Mouse (Mus musculus) MEL (cell line): ENCODE measurements around the gene Cobl. TPM values are rescaled to one million over a fixed set of nuclear protein-coding genes. Genes with fewer than 3 reads are reported as not detected.

Experiments
- DNase-seq: peaks from one replicate; pipeline ENCODE4 v3.0.0; 2011; ENCODE audit warnings: low read depth, low spot score
- H3K27ac ChIP-seq: 2 replicates; pipeline ENCODE4 v1.5.1; 2012; ENCODE audit warnings: low read depth, mild to moderate bottlenecking, control low read depth, low read length, moderate library complexity; ENCODE audit not compliant: control insufficient read depth
- H3K27me3 ChIP-seq, 2 experiments: fragments of 150-350 bp in 1 of 2; sonication (generic) in 1 of 2; 2 replicates each; pipeline ENCODE4 v1.6.1; 2012; ENCODE audit warnings: low read length in 2 of 2, mild to moderate bottlenecking in 2 of 2, improper control_type of control experiment in 1 of 2, moderate library complexity in 1 of 2; ENCODE audit not compliant: insufficient read depth in 2 of 2, control insufficient read depth in 1 of 2
- H3K36me3 ChIP-seq, 2 experiments: 2 replicates each; pipeline ENCODE4 v1.6.1; 2012 to 2014; ENCODE audit warnings: low read length in 2 of 2, improper control_type of control experiment in 1 of 2, inconsistent platforms in 1 of 2, mild to moderate bottlenecking in 1 of 2; ENCODE audit not compliant: insufficient read depth in 2 of 2, control insufficient read depth in 1 of 2
- H3K4me1 ChIP-seq, 2 experiments: fragments of 150-350 bp in 1 of 2; sonication (generic) in 1 of 2; 2 replicates each; pipeline ENCODE4 v1.6.1; 2012; ENCODE audit warnings: low read length in 2 of 2, improper control_type of control experiment in 1 of 2, mild to moderate bottlenecking in 1 of 2; ENCODE audit not compliant: insufficient read depth in 2 of 2, control insufficient read depth in 1 of 2
- H3K4me3 ChIP-seq, 2 experiments: fragments of 150-350 bp in 1 of 2; sonication (generic) in 1 of 2; 2 replicates each; pipeline ENCODE4 v1.5.1; 2012; ENCODE audit warnings: low read depth in 2 of 2, low read length in 2 of 2, mild to moderate bottlenecking in 2 of 2, moderate library complexity in 2 of 2, control low read depth in 1 of 2, improper control_type of control experiment in 1 of 2; ENCODE audit not compliant: control insufficient read depth in 1 of 2, insufficient read depth in 1 of 2
- H3K79me2 ChIP-seq: 2 replicates; pipeline ENCODE4 v1.6.1; 2012; ENCODE audit warnings: mild to moderate bottlenecking, low read length, moderate library complexity; ENCODE audit not compliant: control insufficient read depth, poor library complexity, insufficient read depth
- H3K9ac ChIP-seq: 2 replicates; pipeline ENCODE4 v1.6.1; 2012; ENCODE audit warnings: low read depth, mild to moderate bottlenecking, control low read depth, low read length, moderate library complexity; ENCODE audit not compliant: control insufficient read depth, poor library complexity, severe bottlenecking
- H3K9me3 ChIP-seq: fragments of 150-350 bp; sonication (generic); replicated peaks from 2 replicates; pipeline ENCODE4 v1.6.1; 2012; ENCODE audit warnings: mild to moderate bottlenecking, low read length, improper control_type of control experiment, moderate library complexity; ENCODE audit not compliant: insufficient read depth
- BHLHE40 ChIP-seq: IDR thresholded peaks from 2 replicates; pipeline ENCODE4 v1.6.1; 2012; ENCODE audit warnings: low read depth, mild to moderate bottlenecking, inconsistent platforms, low read length, improper control_type of control experiment, borderline replicate concordance
- CHD1 ChIP-seq: IDR thresholded peaks from 2 replicates; pipeline ENCODE4 v1.6.1; 2012; ENCODE audit warnings: low read depth, mild to moderate bottlenecking, inconsistent platforms, low read length, improper control_type of control experiment
- CHD2 ChIP-seq: IDR thresholded peaks from 2 replicates; pipeline ENCODE4 v1.6.1; 2011; ENCODE audit warnings: low read length, improper control_type of control experiment
- ELF1 ChIP-seq: IDR thresholded peaks from 2 replicates; pipeline ENCODE4 v1.6.1; 2014; ENCODE audit warnings: low read depth, mild to moderate bottlenecking, inconsistent platforms, low read length, improper control_type of control experiment, moderate library complexity
- EP300 ChIP-seq, 2 experiments: IDR thresholded peaks; 2 replicates each; pipeline ENCODE4 v1.6.1; 2011; ENCODE audit warnings: improper control_type of control experiment in 2 of 2, low read length in 2 of 2, low read depth in 1 of 2, mild to moderate bottlenecking in 1 of 2
- ETS1 ChIP-seq: IDR thresholded peaks from 2 replicates; pipeline ENCODE4 v1.6.1; 2012; ENCODE audit warnings: low read depth, mild to moderate bottlenecking, inconsistent platforms, low read length, improper control_type of control experiment, moderate library complexity
- GABPA ChIP-seq: IDR thresholded peaks from 2 replicates; pipeline ENCODE4 v1.6.1; 2012; ENCODE audit warnings: low read depth, mild to moderate bottlenecking, inconsistent platforms, low read length, improper control_type of control experiment, moderate library complexity
- MAFK ChIP-seq: IDR thresholded peaks from 2 replicates; pipeline ENCODE4 v1.6.1; 2011; ENCODE audit warnings: low read depth, mild to moderate bottlenecking, low read length, improper control_type of control experiment, borderline replicate concordance
- MAX ChIP-seq: IDR thresholded peaks from 2 replicates; pipeline ENCODE4 v1.6.1; 2011; ENCODE audit warnings: low read length, improper control_type of control experiment
- MAZ ChIP-seq: IDR thresholded peaks from 2 replicates; pipeline ENCODE4 v1.6.1; 2012; ENCODE audit warnings: low read depth, mild to moderate bottlenecking, inconsistent platforms, low read length, improper control_type of control experiment
- MYB ChIP-seq: IDR thresholded peaks from 2 replicates; pipeline ENCODE4 v1.6.1; 2011; ENCODE audit warnings: mild to moderate bottlenecking, low read depth, low read length, improper control_type of control experiment
- NELFE ChIP-seq: IDR thresholded peaks from 2 replicates; pipeline ENCODE4 v1.6.1; 2011; ENCODE audit warnings: low read depth, low read length, improper control_type of control experiment
- NRF1 ChIP-seq: IDR thresholded peaks from 2 replicates; pipeline ENCODE4 v1.6.1; 2014; ENCODE audit warnings: low read depth, mild to moderate bottlenecking, inconsistent platforms, low read length, improper control_type of control experiment, moderate library complexity; ENCODE audit not compliant: poor library complexity, insufficient read depth, severe bottlenecking
- POLR2A ChIP-seq, 2 experiments: IDR thresholded peaks; 2 replicates each; pipeline ENCODE4 v1.6.1; 2011 to 2012; ENCODE audit warnings: low read length in 2 of 2, mild to moderate bottlenecking in 2 of 2, control low read depth in 1 of 2, improper control_type of control experiment in 1 of 2, low read depth in 1 of 2, moderate library complexity in 1 of 2; ENCODE audit not compliant: control insufficient read depth in 1 of 2, insufficient read depth in 1 of 2, poor library complexity in 1 of 2
- RCOR1 ChIP-seq: IDR thresholded peaks from 2 replicates; pipeline ENCODE4 v1.6.1; 2012; ENCODE audit warnings: low read depth, mild to moderate bottlenecking, inconsistent platforms, low read length, improper control_type of control experiment
- SIN3A ChIP-seq: IDR thresholded peaks from 2 replicates; pipeline ENCODE4 v1.6.1; 2012; ENCODE audit warnings: low read length, improper control_type of control experiment, inconsistent platforms
- SMC3 ChIP-seq: IDR thresholded peaks from 2 replicates; pipeline ENCODE4 v1.6.1; 2011; ENCODE audit warnings: low read depth, low read length, improper control_type of control experiment
- TAL1 ChIP-seq: IDR thresholded peaks from 2 replicates; pipeline ENCODE4 v1.6.1; 2012; ENCODE audit warnings: mild to moderate bottlenecking, inconsistent platforms, low read length, moderate library complexity, mixed read lengths
- TCF12 ChIP-seq: IDR thresholded peaks from 2 replicates; pipeline ENCODE4 v1.6.1; 2014; ENCODE audit warnings: low read depth, mild to moderate bottlenecking, inconsistent platforms, low read length, improper control_type of control experiment, moderate library complexity
- USF2 ChIP-seq, 2 experiments: IDR thresholded peaks; 2 replicates each; pipeline ENCODE4 v1.6.1; 2011 to 2012; ENCODE audit warnings: improper control_type of control experiment in 2 of 2, low read length in 2 of 2, borderline replicate concordance in 1 of 2, inconsistent platforms in 1 of 2, low read depth in 1 of 2, mild to moderate bottlenecking in 1 of 2; ENCODE audit not compliant: insufficient read depth in 1 of 2
- ZC3H11A ChIP-seq: IDR thresholded peaks from 2 replicates; pipeline ENCODE4 v1.6.1; 2012; ENCODE audit warnings: low read depth, mild to moderate bottlenecking, inconsistent platforms, low read length, improper control_type of control experiment
- ZMIZ1 ChIP-seq: IDR thresholded peaks from 2 replicates; pipeline ENCODE4 v1.6.1; 2012; ENCODE audit warnings: low read depth, mild to moderate bottlenecking, inconsistent platforms, low read length, improper control_type of control experiment, moderate library complexity
- ZNF384 ChIP-seq: IDR thresholded peaks from 2 replicates; pipeline ENCODE4 v1.6.1; 2012; ENCODE audit warnings: low read depth, mild to moderate bottlenecking, inconsistent platforms, low read length, improper control_type of control experiment
- polyA plus RNA-seq, 2 experiments: library from polyadenylated mRNA; stranded (reverse) in 1 of 2; unstranded in 1 of 2; fragments of >175 nt in 1 of 2; fragments of >200 nt in 1 of 2; gene quantifications; 2 replicates each; pipeline versions ENCODE4 v1.2.1 to v1.2.4; 2012; ENCODE audit warnings: low replicate concordance in 2 of 2, low read depth in 1 of 2; ENCODE audit not compliant: insufficient read length in 2 of 2, insufficient read depth in 1 of 2, missing spikeins in 1 of 2
- total RNA-seq: library from RNA; depleted of rRNA; stranded (reverse); fragments of 300-350 nt; gene quantifications from 2 replicates; pipeline ENCODE4 v1.2.3, GENCODE M21; 2012

Gene Cobl
- total and polyA plus RNA-seq, 3 experiments: not detected

- DNase-seq: no peak
- H3K4me3 ChIP-seq: no peak overlapping the region
- H3K9ac ChIP-seq: no peak overlapping the region
- H3K79me2 ChIP-seq: no peaks in the 10 kb centered on the region
- H3K27me3 ChIP-seq: no peaks in the 10 kb centered on the region
- TF ChIP-seq CHD2 (no peak), MYB (no peak), POLR2A (IDR thresholded peaks at IDR 0.05; ENCODE audit: control insufficient read depth in 1 of 2, insufficient read depth in 1 of 2, low read depth in 1 of 2, low read length in 2 of 2, poor library complexity in 1 of 2) (no peak), ZMIZ1 (no peak), BHLHE40 (no peak), SMC3 (no peak), SIN3A (no peak), NELFE (no peak), TAL1 (no peak), EP300 (IDR thresholded peaks at IDR 0.05; ENCODE audit: low read depth in 1 of 2, low read length in 2 of 2) (no peak), MAFK (no peak), ZNF384 (no peak), MAZ (no peak), NRF1 (no peak), CHD1 (no peak), USF2 (IDR thresholded peaks at IDR 0.05; ENCODE audit: borderline replicate concordance in 1 of 2, insufficient read depth in 1 of 2, low read depth in 1 of 2, low read length in 2 of 2) (no peak)
- no peaks in the 10 kb centered on the region for H3K9me3 ChIP-seq
- no peaks in the 10 kb centered on the region for H3K36me3 ChIP-seq
- no peaks in the 10 kb centered on the region for H3K4me1 ChIP-seq
- H3K27ac ChIP-seq: no peak overlapping the region
Measured at GRCm38 (mm10) chr11:12219594-12220530, 244.9 kb downstream of the Cobl start.

GRCm38 (mm10) chr11:12216897-12217296 is 247.9 kb downstream of the Cobl start:
- DNase-seq: no peak
- no peaks in the 10 kb centered on the region for H3K27me3 ChIP-seq
- H3K27ac ChIP-seq: no peak overlapping the region
- no peaks in the 10 kb centered on the region for H3K36me3 ChIP-seq
- no peak overlapping the region for H3K4me3 ChIP-seq
- H3K9me3 ChIP-seq: no peaks in the 10 kb centered on the region
- no peaks in the 10 kb centered on the region for H3K4me1 ChIP-seq
- H3K9ac ChIP-seq: no peak overlapping the region
- no peaks in the 10 kb centered on the region for H3K79me2 ChIP-seq
- TF ChIP-seq ZC3H11A: no peak
- no peak for TF ChIP-seq MAX
- no peak for TF ChIP-seq ELF1
- no peak for TF ChIP-seq TCF12
- TF ChIP-seq MAFK: no peak
- no peak for TF ChIP-seq BHLHE40
- TF ChIP-seq MAZ: no peak
- TF ChIP-seq MYB: no peak
- no peak for TF ChIP-seq CHD1
- TF ChIP-seq ETS1: no peak
- no peak for TF ChIP-seq TAL1
- no peak for TF ChIP-seq RCOR1
- TF ChIP-seq GABPA: no peak
